Mouse (Mus musculus) heart, postnatal 14 days (tissue): Measurements from ENCODE around the gene Bag1. TPM values are rescaled to one million over a fixed set of nuclear protein-coding genes. Genes with fewer than 3 reads are reported as not detected.
"Not testable (repeated sequence)": the region's sequence is repeated elsewhere in the genome, so short reads cannot be mapped to it uniquely, and the experiment has no call there.

Experiments used
- DNase-seq, 2 experiments: peaks; one replicate each; pipeline ENCODE4 v3.0.0; 2021 to 2022
- intact Hi-C: fragments of 180-260 bp; cut with DNase I; formaldehyde crosslinking; loops from one replicate; pipeline ENCODE4 v1.15.1; 2025
- total RNA-seq, 2 experiments: library from RNA; stranded (reverse); gene quantifications; 2 replicates each; pipeline ENCODE4 v1.2.3; 2021

The Bag1 gene
- total RNA-seq, 2 experiments from 2014 or later, result 193 to 198 TPM

- DNase-seq, result no peak
- intact Hi-C loops, result no loop called here
Observed at GRCm38 (mm10) chr4:40943651-40944050, 4.4 kb downstream of the Bag1 start.

GRCm38 (mm10) chr4:40938793-40939192, 9.3 kb downstream of the Bag1 start:
- no peak for DNase-seq

GRCm38 (mm10) chr4:40936175-40936839, 11.8 kb downstream of the Bag1 start:
- DNase-seq, result peak; percentile 69 to 77
- intact Hi-C loops, result no loop called here

More at GRCm38 (mm10) chr4:40938793-40939192, 9.3 kb downstream of the Bag1 start:
- intact Hi-C loops, result no loop called here

- intact Hi-C loops, DNase-seq: not testable (repeated sequence)
Observed at GRCm38 (mm10) chr4:40934369-40934768, 13.7 kb downstream of the Bag1 start.

GRCm38 (mm10) chr4:40933694-40934093, 14.4 kb downstream of the Bag1 start:
- no peak for DNase-seq
- intact Hi-C loops, result no loop called here

DNA sequence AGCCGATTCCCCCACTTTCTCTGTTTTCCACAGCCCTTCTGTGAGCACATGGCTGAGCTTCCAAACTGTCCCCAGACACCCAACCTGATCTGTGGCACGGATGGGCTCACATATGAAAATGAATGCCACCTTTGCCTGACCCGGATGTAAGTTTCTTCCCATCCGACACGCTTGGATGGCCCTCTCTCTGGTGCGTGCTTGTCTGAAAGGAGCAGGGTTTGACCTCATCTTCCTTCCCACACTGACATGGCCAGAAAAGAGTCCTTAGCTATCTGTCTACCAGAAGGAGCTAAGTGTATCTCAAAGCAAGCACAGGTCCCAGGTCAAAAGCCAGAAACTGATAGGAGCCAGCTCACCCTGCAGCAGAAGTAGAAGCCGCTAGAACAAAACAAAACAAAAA, 19.0 kb downstream of the Bag1 start:
- intact Hi-C loops, result no loop called here
- no peak for DNase-seq

GRCm38 (mm10) chr4:40925568-40925967, 22.5 kb downstream of the Bag1 start:
- intact Hi-C loops, result no loop called here
- no peak for DNase-seq

DNA sequence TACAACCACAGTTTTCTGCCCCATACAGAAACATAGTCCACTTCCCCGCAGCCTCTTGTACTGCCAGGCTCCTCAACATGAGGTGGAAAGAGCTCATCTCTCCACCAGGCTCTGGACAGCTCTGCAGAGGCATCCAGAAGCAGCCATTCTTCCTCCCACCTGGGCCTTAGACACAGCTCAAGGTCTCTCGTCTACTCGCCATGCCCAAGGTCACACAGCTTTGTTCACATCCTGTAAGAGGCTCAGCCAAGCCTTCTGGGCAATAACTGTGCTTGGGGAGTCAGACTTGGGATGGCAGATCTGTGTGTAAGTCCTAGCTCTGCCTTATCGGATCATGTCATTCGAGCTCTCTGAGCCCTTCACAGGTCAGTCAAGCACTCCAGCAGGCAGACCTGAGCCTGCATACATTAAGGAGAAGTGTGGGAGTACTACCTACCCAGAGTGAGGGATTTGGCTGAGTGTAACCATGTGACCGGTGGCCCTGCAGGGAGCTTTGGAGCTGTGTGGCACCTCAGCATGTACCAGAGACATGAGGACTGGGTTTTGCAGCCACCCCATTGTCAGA, 24.9 kb downstream of the Bag1 start:
- intact Hi-C loops, result no loop called here
- DNase-seq, result no peak

DNA sequence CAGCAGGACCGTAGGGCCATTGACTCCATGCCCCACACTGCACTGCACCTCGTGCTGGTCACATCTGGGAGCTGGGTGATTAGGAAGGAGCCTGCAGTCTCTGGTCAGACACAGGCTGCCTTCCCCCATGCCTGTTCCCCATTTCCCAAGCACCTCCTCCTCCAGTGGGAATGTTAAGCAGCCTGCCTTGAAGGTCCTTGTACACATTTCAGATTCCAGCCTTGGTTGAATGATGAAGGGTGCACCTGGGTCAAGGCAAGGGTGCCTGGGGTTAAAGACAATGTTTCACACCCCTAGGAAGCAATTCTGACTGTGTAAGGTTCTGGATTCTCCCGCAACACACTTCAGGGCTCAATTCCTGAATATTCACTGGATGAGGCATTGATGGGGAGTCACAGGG, 26.8 kb downstream of the Bag1 start:
- intact Hi-C loops, result no loop called here
- no peak for DNase-seq

DNA sequence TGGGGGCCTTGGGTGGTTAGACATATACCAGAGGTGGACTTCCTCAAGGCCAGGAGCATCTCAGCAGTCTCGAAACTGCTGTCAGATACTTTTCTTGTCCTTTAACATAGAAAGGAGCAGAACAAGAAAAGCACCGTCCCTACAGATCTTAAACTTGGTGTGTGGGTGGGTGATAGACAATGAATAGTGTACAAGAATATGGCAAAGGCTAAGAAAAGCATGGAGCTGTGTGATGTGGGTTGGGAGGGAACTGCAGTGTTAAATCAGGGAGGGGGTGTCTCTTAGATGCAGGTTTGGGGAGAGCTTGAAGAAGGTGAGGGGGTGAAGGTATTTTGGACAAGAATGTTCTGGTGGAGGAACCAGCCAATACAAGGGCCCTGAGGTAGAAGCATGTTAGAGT, 27.5 kb downstream of the Bag1 start:
- DNase-seq, result no peak
- intact Hi-C loops, result no loop called here

DNA sequence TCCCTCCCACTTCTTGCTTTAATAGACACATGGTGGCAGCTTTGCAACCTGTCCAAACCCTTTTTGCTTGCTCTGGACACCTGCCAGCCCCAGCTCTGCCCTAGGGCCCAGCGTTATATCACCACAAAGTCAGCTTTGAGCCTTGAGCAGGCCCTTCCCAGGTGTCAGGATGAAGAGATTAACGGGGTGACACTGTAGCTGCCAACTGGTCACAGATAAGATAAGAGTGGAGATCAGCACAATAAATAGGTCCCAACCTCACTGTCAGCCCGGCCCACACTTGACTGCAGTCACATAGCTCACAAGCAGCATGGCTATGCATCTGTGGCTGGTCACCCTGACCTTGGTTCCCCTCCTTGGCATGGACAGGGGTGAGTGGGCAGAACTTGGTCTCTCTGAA, 28.3 kb downstream of the Bag1 start, which contains the start of gene Spink4:
Spink4 (plus strand) TSS at position 268 of the 400 bp plus-strand sequence.
- DNase-seq, result peak; percentile 16 to 31
- intact Hi-C loops, result no loop called here

- no peak for DNase-seq
- intact Hi-C loops, result no loop called here
Observed at GRCm38 (mm10) chr4:40916592-40917155, 31.4 kb downstream of the Bag1 start.

GRCm38 (mm10) chr4:40915947-40916346, 32.1 kb downstream of the Bag1 start:
- no peak for DNase-seq
- intact Hi-C loops, result no loop called here

DNA sequence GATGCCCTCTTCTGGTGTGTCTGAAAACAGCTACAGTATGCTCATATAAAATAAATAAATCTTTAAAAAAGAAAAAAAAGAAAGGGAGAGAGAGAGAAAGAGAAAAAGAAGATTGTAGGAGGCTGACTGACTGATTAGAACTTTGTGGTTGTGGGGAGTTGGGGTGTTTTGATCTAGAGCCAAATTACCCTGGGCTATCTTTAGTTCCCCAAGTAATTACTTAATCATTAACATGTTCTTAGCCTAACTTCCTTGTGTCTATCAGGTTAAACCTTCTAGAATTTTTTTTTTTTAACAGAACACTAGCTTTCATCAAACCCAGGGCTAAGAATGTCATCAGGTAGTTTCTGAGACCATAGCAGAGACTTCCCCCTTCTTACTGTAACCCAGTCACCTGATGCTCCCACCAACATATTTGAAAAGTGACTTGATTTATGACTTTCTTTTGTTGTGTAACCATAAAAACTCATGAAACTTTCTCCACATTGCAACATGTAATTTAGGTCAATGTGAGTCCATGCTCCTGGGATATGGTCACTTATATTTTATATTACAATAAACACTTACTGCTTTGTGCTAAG, 33.7 kb downstream of the Bag1 start:
- no peak for DNase-seq
- intact Hi-C loops, result no loop called here

- DNase-seq, result peak; percentile 44 to 57
- intact Hi-C loops, result no loop called here
Observed at GRCm38 (mm10) chr4:40908261-40908969, 39.7 kb downstream of the Bag1 start.

- DNase-seq, result peak in 1 of 2 experiments; percentile 34
Observed at GRCm38 (mm10) chr4:40906298-40906697, 41.8 kb downstream of the Bag1 start.

GRCm38 (mm10) chr4:40900612-40901011, 47.5 kb downstream of the Bag1 start:
- intact Hi-C loops, result loop anchor here (2.0 kb wide), 1 partner anchor 44 kb away; no protein-coding TSS in a partner anchor
- DNase-seq, result no peak

More at GRCm38 (mm10) chr4:40906298-40906697, 41.8 kb downstream of the Bag1 start:
- intact Hi-C loops, result loop anchor here (1.0 kb wide), 1 partner anchor 132 kb away; no protein-coding TSS in a partner anchor

GRCm38 (mm10) chr4:40900071-40900470, 48.0 kb downstream of the Bag1 start:
- intact Hi-C loops, result loop anchor here (2.0 kb wide), 1 partner anchor 43 kb away; no protein-coding TSS in a partner anchor
- DNase-seq, result no peak

- no peak for DNase-seq
- intact Hi-C loops, result no loop called here
Observed at GRCm38 (mm10) chr4:40899264-40899663, 48.8 kb downstream of the Bag1 start.

- intact Hi-C loops, result no loop called here
- no peak for DNase-seq
Observed at GRCm38 (mm10) chr4:40898476-40899044, 49.5 kb downstream of the Bag1 start.
